Mouse (Mus musculus) intestine, embryonic 16.5 days (tissue): ENCODE measurements around the gene Def8. TPM values are rescaled to one million over a fixed set of nuclear protein-coding genes. Genes with fewer than 3 reads are reported as not detected.

ENCODE experiments used
- ATAC-seq: fragments of 200-750 bp; cut with Nextera tagmentation; 2 replicates; pipeline ENCODE4 v1.8.0; 2017; ENCODE audit warnings: moderate TSS enrichment, moderate library complexity
- H3K27ac ChIP-seq: fragments of 300-500 bp; sonication (generic); 2 replicates; pipeline ENCODE4 v1.5.1; 2014; ENCODE audit warnings: mild to moderate bottlenecking, low read length
- H3K27me3 ChIP-seq: fragments of 300-500 bp; sonication (generic); replicated peaks from 2 replicates; pipeline ENCODE4 v1.6.1; 2014; ENCODE audit warnings: low read length, control low read depth, mixed read lengths; ENCODE audit not compliant: control insufficient read depth, insufficient read depth
- H3K36me3 ChIP-seq: fragments of 300-500 bp; sonication (generic); 2 replicates; pipeline ENCODE4 v1.6.1; 2014; ENCODE audit warnings: low read length, control low read depth; ENCODE audit not compliant: control insufficient read depth, insufficient read depth
- H3K4me1 ChIP-seq: fragments of 300-500 bp; sonication (generic); 2 replicates; pipeline ENCODE4 v1.6.1; 2014; ENCODE audit warnings: low read length, control low read depth, mixed read lengths; ENCODE audit not compliant: control insufficient read depth, insufficient read depth
- H3K4me2 ChIP-seq: fragments of 300-500 bp; sonication (generic); 2 replicates; pipeline ENCODE4 v1.6.1; 2014; ENCODE audit warnings: low read depth, low read length, control low read depth
- H3K4me3 ChIP-seq: fragments of 300-500 bp; sonication (generic); 2 replicates; pipeline ENCODE4 v1.5.1; 2014; ENCODE audit warnings: mild to moderate bottlenecking, low read length
- H3K9ac ChIP-seq: fragments of 300-500 bp; sonication (generic); 2 replicates; pipeline ENCODE4 v1.6.1; 2014; ENCODE audit warnings: low read depth, low read length
- H3K9me3 ChIP-seq: fragments of 300-500 bp; sonication (generic); 2 replicates; pipeline ENCODE4 v1.6.1; 2016; ENCODE audit warnings: low read length, control low read depth; ENCODE audit not compliant: control insufficient read depth
- WGBS: fragments of 180-500 bp; shearing (Covaris S2); extraction: QIAGEN DNeasy Blood & Tissue Kit; methylation state at CpG from one replicate; pipeline ENCODE4 v1.1.7; 2014; 5-methylcytosine and 5-hydroxymethylcytosine counted together
- polyA plus RNA-seq: library from polyadenylated mRNA; unstranded; fragments of >200 nt; fragmentation: Nextera tagmentation; extraction: Ambion mirVana; gene quantifications from 2 replicates; pipeline ENCODE4 v1.2.1, GENCODE M21; 2015

Gene Def8
- polyA plus RNA-seq, 1 experiment from 2014 or later, result 27.4 TPM

GRCm38 (mm10) chr8:123398308-123398707 lies 25.0 kb upstream of the Def8 start:
- H3K4me2 ChIP-seq, result no peak overlapping the region
- H3K27me3 ChIP-seq, result no peaks in the 10 kb centered on the region
- no peak overlapping the region for H3K4me3 ChIP-seq
- no peaks in the 10 kb centered on the region for H3K4me1 ChIP-seq
- peaks cover 23% of the 10 kb centered on the region for H3K36me3 ChIP-seq
- no peak overlapping the region for H3K9ac ChIP-seq
- no peak for ATAC-seq
- H3K27ac ChIP-seq, result no peak overlapping the region
- 93% methylated on average over 13 of the region's 13 CpGs for WGBS
- H3K9me3 ChIP-seq, result no peaks in the 10 kb centered on the region

GRCm38 (mm10) chr8:123401936-123402335 lies 21.4 kb upstream of the Def8 start:
- Histone ChIP-seq H3K36me3 (peaks cover 11% of the 10 kb centered on the region), H3K27me3 (peaks cover under 1% of the 10 kb centered on the region; the same call in 1 of the 2 replicates), H3K9ac (no peak overlapping the region), H3K4me3 (no peak overlapping the region), H3K9me3 (no peaks in the 10 kb centered on the region), H3K4me2 (no peak overlapping the region), H3K27ac (no peak overlapping the region), H3K4me1 (no peaks in the 10 kb centered on the region)
- WGBS, result 87% methylated on average over 9 of the region's 9 CpGs
- no peak for ATAC-seq

DNA sequence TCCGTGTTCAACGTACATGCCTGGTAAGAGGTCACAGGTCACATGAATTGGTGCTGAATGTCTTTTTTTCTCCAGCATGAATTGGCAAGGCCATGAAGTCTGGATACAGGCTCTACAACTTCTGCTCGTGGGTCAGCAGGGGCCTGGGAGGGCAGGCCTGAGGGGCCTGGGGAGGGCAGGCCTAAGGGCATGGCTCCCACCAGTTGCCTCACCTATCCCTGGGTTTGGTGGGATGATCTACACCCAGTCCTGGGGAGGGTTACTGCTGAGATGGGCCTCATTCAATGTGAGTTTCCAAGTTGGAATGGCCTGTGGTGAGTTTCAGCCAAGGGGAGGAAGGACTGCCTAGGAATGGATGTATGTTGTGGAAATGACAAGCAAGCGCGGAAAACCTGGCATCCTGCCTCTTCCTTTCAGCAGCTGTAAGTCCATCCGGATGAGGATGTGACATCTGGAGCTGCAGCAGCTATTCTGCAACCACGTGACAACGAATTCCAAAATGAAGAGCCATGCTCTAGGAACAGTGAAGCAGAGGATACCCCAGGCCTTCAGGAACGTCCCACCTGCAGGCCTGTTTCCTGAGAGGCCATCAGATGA lies 20.5 kb upstream of the Def8 start:
- H3K9ac ChIP-seq, result no peak overlapping the region
- H3K4me3 ChIP-seq, result no peak overlapping the region
- 76% methylated on average over 9 of the region's 9 CpGs for WGBS
- H3K27ac ChIP-seq, result no peak overlapping the region
- no peak overlapping the region for H3K4me2 ChIP-seq
- H3K4me1 ChIP-seq, result no peaks in the 10 kb centered on the region
- no peak for ATAC-seq
- H3K9me3 ChIP-seq, result no peaks in the 10 kb centered on the region
- H3K36me3 ChIP-seq, result peaks cover 9% of the 10 kb centered on the region
- H3K27me3 ChIP-seq, result peaks cover 7% of the 10 kb centered on the region

- H3K4me1 ChIP-seq, result no peaks in the 10 kb centered on the region
- WGBS, result 49% methylated on average over 8 of the region's 8 CpGs
- no peak overlapping the region for H3K27ac ChIP-seq
- H3K9me3 ChIP-seq, result no peaks in the 10 kb centered on the region
- peaks cover under 1% of the 10 kb centered on the region for H3K36me3 ChIP-seq
- peaks cover 21% of the 10 kb centered on the region for H3K27me3 ChIP-seq
- H3K4me2 ChIP-seq, result no peak overlapping the region
- H3K9ac ChIP-seq, result no peak overlapping the region
- no peak overlapping the region for H3K4me3 ChIP-seq
- ATAC-seq, result no peak
Observed at GRCm38 (mm10) chr8:123404521-123404920, 18.8 kb upstream of the Def8 start.

DNA sequence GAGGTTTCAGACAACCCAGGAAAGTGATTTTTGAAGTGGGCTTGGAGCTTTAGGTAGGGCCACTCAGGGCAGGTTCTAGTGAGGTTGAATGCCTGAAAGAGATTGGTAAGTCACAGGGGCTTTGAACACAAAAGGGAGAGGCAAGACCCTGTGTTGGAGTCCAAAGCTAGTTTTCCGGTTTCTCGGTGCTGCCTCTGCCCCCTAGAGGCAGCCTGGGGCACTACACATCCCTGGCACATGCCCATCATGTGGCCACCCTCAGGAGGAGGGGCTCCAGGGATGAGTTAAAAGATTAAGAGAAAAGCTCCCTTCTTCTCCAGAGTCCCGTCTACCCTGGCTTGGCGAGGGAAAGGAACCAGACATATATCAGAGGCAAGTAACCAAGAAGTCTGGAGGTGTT lies 16.5 kb upstream of the Def8 start, which contains the start of gene Mc1r:
Gene Mc1r (plus strand): TSS at position 322 of the 400 bp plus-strand sequence.
- no peak for ATAC-seq
- Histone ChIP-seq H3K4me3 (no peak within 1 kb of the TSS), H3K27ac (no peak within 1 kb of the TSS), H3K4me1 (peaks cover 9% of the 10 kb centered on the region), H3K4me2 (no peak within 1 kb of the TSS), H3K9me3 (no peaks in the 10 kb centered on the region), H3K27me3 (peaks cover 44% of the 10 kb centered on the region), H3K9ac (no peak within 1 kb of the TSS), H3K36me3 (no peaks in the 10 kb centered on the region)
- WGBS, result 12% methylated on average over 4 of the region's 4 CpGs

GRCm38 (mm10) chr8:123407612-123408011 lies 15.7 kb upstream of the Def8 start:
- no peak for ATAC-seq
- H3K4me3 ChIP-seq, result no peak overlapping the region
- 87% methylated on average over 13 of the region's 13 CpGs for WGBS
- H3K27ac ChIP-seq, result no peak overlapping the region
- H3K27me3 ChIP-seq, result peaks cover 52% of the 10 kb centered on the region
- H3K4me2 ChIP-seq, result no peak overlapping the region
- H3K9ac ChIP-seq, result no peak overlapping the region
- H3K9me3 ChIP-seq, result no peaks in the 10 kb centered on the region
- H3K4me1 ChIP-seq, result peaks cover 11% of the 10 kb centered on the region
- no peaks in the 10 kb centered on the region for H3K36me3 ChIP-seq

GRCm38 (mm10) chr8:123408586-123409544 lies 14.5 kb upstream of the Def8 start:
- H3K27ac ChIP-seq, result no peak overlapping the region
- no peak for ATAC-seq
- H3K4me2 ChIP-seq, result no peak overlapping the region
- H3K9ac ChIP-seq, result no peak overlapping the region
- H3K27me3 ChIP-seq, result peaks cover 64% of the 10 kb centered on the region
- no peaks in the 10 kb centered on the region for H3K9me3 ChIP-seq
- H3K4me1 ChIP-seq, result peaks cover 11% of the 10 kb centered on the region
- no peaks in the 10 kb centered on the region for H3K36me3 ChIP-seq
- 71% methylated on average over 9 of the region's 9 CpGs for WGBS
- H3K4me3 ChIP-seq, result no peak overlapping the region

- WGBS, result 55% methylated on average over 8 of the region's 8 CpGs
- peaks cover 11% of the 10 kb centered on the region for H3K4me1 ChIP-seq
- H3K9ac ChIP-seq, result no peak overlapping the region
- no peak overlapping the region for H3K4me2 ChIP-seq
- H3K27me3 ChIP-seq, result peaks cover 68% of the 10 kb centered on the region
- no peaks in the 10 kb centered on the region for H3K9me3 ChIP-seq
- H3K27ac ChIP-seq, result no peak overlapping the region
- ATAC-seq, result no peak
- no peak overlapping the region for H3K4me3 ChIP-seq
- no peaks in the 10 kb centered on the region for H3K36me3 ChIP-seq
Observed at GRCm38 (mm10) chr8:123410049-123410587, 13.2 kb upstream of the Def8 start.

- H3K4me1 ChIP-seq, result peaks cover 11% of the 10 kb centered on the region
- no peaks in the 10 kb centered on the region for H3K36me3 ChIP-seq
- peaks cover 68% of the 10 kb centered on the region for H3K27me3 ChIP-seq
- ATAC-seq, result no peak
- H3K4me3 ChIP-seq, result peak overlapping the region; percentile 35
- WGBS, result 10% methylated on average over 11 of the region's 11 CpGs
- no peak overlapping the region for H3K9ac ChIP-seq
- 0 out of 2 replicates have a peak overlapping the region, but pooled peaks have one; percentile 47 for H3K4me2 ChIP-seq
- no peak overlapping the region for H3K27ac ChIP-seq
- no peaks in the 10 kb centered on the region for H3K9me3 ChIP-seq
Observed at GRCm38 (mm10) chr8:123410788-123411187, 12.5 kb upstream of the Def8 start.
